Mouse (Mus musculus): Measurements from ENCODE around the gene Atp1a1.

DNA sequence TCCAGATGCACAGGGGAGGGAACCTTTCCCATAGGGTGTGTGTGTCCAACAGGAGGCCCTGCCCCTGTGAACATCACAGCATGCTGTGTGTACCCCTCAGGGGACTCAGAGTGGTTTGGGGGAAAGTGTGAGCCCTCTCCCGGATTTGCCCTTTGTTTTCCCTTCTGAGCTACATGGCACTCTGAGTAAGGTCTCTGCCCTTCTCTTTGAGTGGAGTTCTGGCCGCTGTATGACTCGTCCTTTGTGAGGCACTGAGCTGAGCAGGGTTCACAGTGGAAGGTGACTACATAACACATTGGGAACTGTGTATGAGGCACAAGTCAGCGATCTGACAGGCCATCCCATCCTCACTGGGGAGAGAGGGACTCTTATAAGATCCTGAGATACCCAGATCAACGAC is 31.5 kb downstream of the Atp1a1 start:
- TF ChIP-seq GATA1 (IDR thresholded peaks at IDR 0.05; ENCODE audit: low read length): no peak
- no peak for TF ChIP-seq TAL1 (IDR thresholded peaks at IDR 0.05; ENCODE audit: low read length)
